Mouse (Mus musculus): ENCODE measurements around the gene Sptlc2.

The Sptlc2 gene

GRCm38 (mm10) chr12:87397126-87397525 is 9.0 kb upstream of the Sptlc2 start:
- DNase-seq (ENCODE audit: inconsistent ontology term), result no peak

- no peak for DNase-seq (ENCODE audit: inconsistent ontology term)
These were observed 6.2 kb upstream of the Sptlc2 start for GRCm38 (mm10) chr12:87394316-87394715.

GRCm38 (mm10) chr12:87393447-87394145 is 5.4 kb upstream of the Sptlc2 start:
- no peak for DNase-seq (ENCODE audit: inconsistent ontology term)

GRCm38 (mm10) chr12:87391355-87391754 is 3.2 kb upstream of the Sptlc2 start:
- DNase-seq (ENCODE audit: inconsistent ontology term), result no peak

- no peak for DNase-seq (ENCODE audit: inconsistent ontology term)
These were observed 1.1 kb upstream of the Sptlc2 start for GRCm38 (mm10) chr12:87389231-87389630.

GRCm38 (mm10) chr12:87387171-87388121 is 709 bp downstream of the Sptlc2 start:
- peak; percentile 40 for DNase-seq (ENCODE audit: inconsistent ontology term)

GRCm38 (mm10) chr12:87385051-87385450 is 3.1 kb downstream of the Sptlc2 start:
- DNase-seq (ENCODE audit: inconsistent ontology term), result no peak

GRCm38 (mm10) chr12:87381380-87381682 is 6.8 kb downstream of the Sptlc2 start:
- peak; percentile 43 for DNase-seq (ENCODE audit: inconsistent ontology term)

- DNase-seq (ENCODE audit: inconsistent ontology term), result no peak
These were observed 7.4 kb downstream of the Sptlc2 start for GRCm38 (mm10) chr12:87380586-87381379.

- DNase-seq (ENCODE audit: inconsistent ontology term), result no peak
These were observed 8.7 kb downstream of the Sptlc2 start for GRCm38 (mm10) chr12:87379496-87379895.

GRCm38 (mm10) chr12:87374159-87374558 is 14.0 kb downstream of the Sptlc2 start:
- no peak for DNase-seq (ENCODE audit: inconsistent ontology term)

GRCm38 (mm10) chr12:87369319-87369718 is 18.8 kb downstream of the Sptlc2 start:
- DNase-seq (ENCODE audit: inconsistent ontology term), result no peak

GRCm38 (mm10) chr12:87368092-87368491 is 20.1 kb downstream of the Sptlc2 start:
- no peak for DNase-seq (ENCODE audit: inconsistent ontology term)

GRCm38 (mm10) chr12:87365676-87366075 is 22.5 kb downstream of the Sptlc2 start:
- DNase-seq (ENCODE audit: inconsistent ontology term), result no peak

- no peak for DNase-seq (ENCODE audit: inconsistent ontology term)
These were observed 26.0 kb downstream of the Sptlc2 start for GRCm38 (mm10) chr12:87362111-87362510.

- DNase-seq (ENCODE audit: inconsistent ontology term), result no peak
These were observed 40.1 kb downstream of the Sptlc2 start for GRCm38 (mm10) chr12:87348029-87348428.

- no peak for DNase-seq (ENCODE audit: inconsistent ontology term)
These were observed 40.6 kb downstream of the Sptlc2 start for GRCm38 (mm10) chr12:87347511-87347910.

- DNase-seq (ENCODE audit: inconsistent ontology term), result no peak
These were observed 45.0 kb downstream of the Sptlc2 start for GRCm38 (mm10) chr12:87343084-87343605.

GRCm38 (mm10) chr12:87338082-87338481 is 50.1 kb downstream of the Sptlc2 start:
- no peak for DNase-seq (ENCODE audit: inconsistent ontology term)

- peak; percentile 62 for DNase-seq (ENCODE audit: inconsistent ontology term)
These were observed 53.3 kb downstream of the Sptlc2 start for GRCm38 (mm10) chr12:87334886-87335285.

- DNase-seq (ENCODE audit: inconsistent ontology term), result no peak
These were observed 54.4 kb downstream of the Sptlc2 start for GRCm38 (mm10) chr12:87333794-87334193.

GRCm38 (mm10) chr12:87332511-87332910 is 55.6 kb downstream of the Sptlc2 start:
- DNase-seq (ENCODE audit: inconsistent ontology term), result no peak
